Mouse (Mus musculus) midbrain, embryonic 13.5 days (tissue): ENCODE measurements around the gene Car5a. TPM values are rescaled to one million over a fixed set of nuclear protein-coding genes. Genes with fewer than 3 reads are reported as not detected.

Experiments used
- ATAC-seq: fragments of 200-750 bp; cut with Nextera tagmentation; 2 replicates; pipeline ENCODE4 v1.8.0; 2017; ENCODE audit warnings: mild to moderate bottlenecking, moderate TSS enrichment, moderate library complexity
- H3K27ac ChIP-seq: fragments of 300-500 bp; sonication (generic); 2 replicates; pipeline ENCODE4 v1.5.1; 2015; ENCODE audit warnings: inconsistent platforms, mild to moderate bottlenecking, moderate library complexity
- H3K27me3 ChIP-seq: fragments of 300-500 bp; sonication (generic); 2 replicates; pipeline ENCODE4 v1.6.1; 2015; ENCODE audit warnings: mild to moderate bottlenecking, inconsistent platforms
- H3K36me3 ChIP-seq: fragments of 300-500 bp; sonication (generic); 2 replicates; pipeline ENCODE4 v1.6.1; 2015; ENCODE audit warnings: mild to moderate bottlenecking, inconsistent platforms
- H3K4me1 ChIP-seq: fragments of 300-500 bp; sonication (generic); replicated peaks from 2 replicates; pipeline ENCODE4 v1.6.1; 2015; ENCODE audit warnings: inconsistent platforms
- H3K4me2 ChIP-seq: fragments of 300-500 bp; sonication (generic); replicated peaks from 2 replicates; pipeline ENCODE4 v1.6.1; 2015; ENCODE audit warnings: moderate library complexity, mild to moderate bottlenecking, inconsistent platforms
- H3K4me3 ChIP-seq: fragments of 300-500 bp; sonication (generic); replicated peaks from 2 replicates; pipeline ENCODE4 v1.5.1; 2015; ENCODE audit warnings: mild to moderate bottlenecking, inconsistent platforms
- H3K9ac ChIP-seq: fragments of 300-500 bp; sonication (generic); replicated peaks from 2 replicates; pipeline ENCODE4 v1.6.1; 2015; ENCODE audit warnings: mild to moderate bottlenecking, inconsistent platforms
- H3K9me3 ChIP-seq: fragments of 300-500 bp; sonication (generic); 2 replicates; pipeline ENCODE4 v1.6.1; 2016; ENCODE audit warnings: mild to moderate bottlenecking, inconsistent platforms
- WGBS: fragments of 180-500 bp; shearing (Covaris S2); methylation state at CpG from one replicate; pipeline ENCODE4 v1.1.7; 2015; 5-methylcytosine and 5-hydroxymethylcytosine counted together
- polyA plus RNA-seq: library from polyadenylated mRNA; unstranded; fragments of >200 nt; fragmentation: Nextera tagmentation; extraction: Ambion mirVana; gene quantifications from 2 replicates; pipeline ENCODE4 v1.2.1, GENCODE M21; 2015

Gene Car5a
- polyA plus RNA-seq, 1 experiment from 2014 or later, result 0.12 TPM

GRCm38 (mm10) chr8:121899180-121900044, 45.3 kb downstream of the Car5a start:
- H3K9ac ChIP-seq, result peak overlapping the region; percentile 39; the same call in 1 of the 2 replicates
- peak overlapping the region; percentile 81 for H3K27ac ChIP-seq
- H3K36me3 ChIP-seq, result peaks cover 9% of the 10 kb centered on the region; the same call in 1 of the 2 replicates
- H3K9me3 ChIP-seq, result no peaks in the 10 kb centered on the region
- H3K4me3 ChIP-seq, result no peak overlapping the region
- H3K27me3 ChIP-seq, result no peaks in the 10 kb centered on the region
- 65% methylated on average over 18 of the region's 18 CpGs for WGBS
- H3K4me2 ChIP-seq, result peak overlapping the region; percentile 30; the same call in 1 of the 2 replicates
- no peak for ATAC-seq
- H3K4me1 ChIP-seq, result peaks cover 45% of the 10 kb centered on the region

- peak overlapping the region; percentile 81 for H3K27ac ChIP-seq
- peak overlapping the region; percentile 30 for H3K4me2 ChIP-seq
- WGBS, result 7% methylated on average over 4 of the region's 4 CpGs
- H3K27me3 ChIP-seq, result no peaks in the 10 kb centered on the region
- H3K9me3 ChIP-seq, result no peaks in the 10 kb centered on the region
- peaks cover 12% of the 10 kb centered on the region; the same call in 1 of the 2 replicates for H3K36me3 ChIP-seq
- peak overlapping the region; percentile 39 for H3K9ac ChIP-seq
- ATAC-seq, result peak; percentile 89
- H3K4me1 ChIP-seq, result peaks cover 45% of the 10 kb centered on the region
- H3K4me3 ChIP-seq, result no peak overlapping the region; the same call in 1 of the 2 replicates
Measured at GRCm38 (mm10) chr8:121898401-121898931, 46.2 kb downstream of the Car5a start.

GRCm38 (mm10) chr8:121897871-121898381, 46.8 kb downstream of the Car5a start:
- Histone ChIP-seq H3K27ac (peak overlapping the region; percentile 81), H3K36me3 (peaks cover 12% of the 10 kb centered on the region; the same call in 1 of the 2 replicates), H3K4me2 (peak overlapping the region; percentile 30), H3K4me1 (peaks cover 45% of the 10 kb centered on the region), H3K27me3 (no peaks in the 10 kb centered on the region), H3K4me3 (no peak overlapping the region; the same call in 1 of the 2 replicates), H3K9me3 (no peaks in the 10 kb centered on the region), H3K9ac (peak overlapping the region; percentile 39)
- WGBS, result 21% methylated on average over 7 of the region's 7 CpGs
- peak; percentile 41 for ATAC-seq

- Histone ChIP-seq H3K4me1 (peaks cover 45% of the 10 kb centered on the region), H3K4me3 (no peak overlapping the region), H3K27me3 (no peaks in the 10 kb centered on the region), H3K27ac (peak overlapping the region; percentile 81; the same call in 1 of the 2 replicates), H3K9me3 (no peaks in the 10 kb centered on the region), H3K36me3 (peaks cover 12% of the 10 kb centered on the region; the same call in 1 of the 2 replicates), H3K4me2 (no peak overlapping the region), H3K9ac (0 out of 2 replicates have a peak overlapping the region, but pooled peaks have one; percentile 41)
- WGBS, result 84% methylated on average over 9 of the region's 9 CpGs
- ATAC-seq, result no peak
Measured at GRCm38 (mm10) chr8:121897205-121897604, 47.5 kb downstream of the Car5a start.

GRCm38 (mm10) chr8:121896476-121897145, 48.1 kb downstream of the Car5a start:
- Histone ChIP-seq H3K9me3 (no peaks in the 10 kb centered on the region), H3K27ac (no peak overlapping the region; the same call in 1 of the 2 replicates), H3K4me3 (no peak overlapping the region), H3K4me2 (no peak overlapping the region), H3K4me1 (peaks cover 40% of the 10 kb centered on the region), H3K27me3 (no peaks in the 10 kb centered on the region), H3K9ac (no peak overlapping the region; the same call in 1 of the 2 replicates), H3K36me3 (peaks cover 12% of the 10 kb centered on the region; the same call in 1 of the 2 replicates)
- WGBS, result 30% methylated on average over 12 of the region's 12 CpGs
- no peak for ATAC-seq

GRCm38 (mm10) chr8:121895910-121896309, 48.8 kb downstream of the Car5a start:
- no peaks in the 10 kb centered on the region for H3K27me3 ChIP-seq
- no peak overlapping the region for H3K4me2 ChIP-seq
- WGBS, result 76% methylated on average over 7 of the region's 7 CpGs
- ATAC-seq, result no peak
- no peaks in the 10 kb centered on the region for H3K9me3 ChIP-seq
- peaks cover 37% of the 10 kb centered on the region for H3K4me1 ChIP-seq
- no peak overlapping the region for H3K27ac ChIP-seq
- H3K36me3 ChIP-seq, result peaks cover 12% of the 10 kb centered on the region; the same call in 1 of the 2 replicates
- H3K4me3 ChIP-seq, result no peak overlapping the region
- H3K9ac ChIP-seq, result no peak overlapping the region

GRCm38 (mm10) chr8:121892875-121893274, 51.8 kb downstream of the Car5a start:
- ATAC-seq, result no peak
- 92% methylated on average over 5 of the region's 5 CpGs for WGBS
- Histone ChIP-seq H3K4me3 (no peak overlapping the region), H3K9ac (no peak overlapping the region), H3K36me3 (peaks cover 17% of the 10 kb centered on the region), H3K27ac (no peak overlapping the region), H3K4me1 (peaks cover 20% of the 10 kb centered on the region), H3K9me3 (no peaks in the 10 kb centered on the region), H3K27me3 (no peaks in the 10 kb centered on the region), H3K4me2 (no peak overlapping the region)

GRCm38 (mm10) chr8:121889810-121890785, 54.6 kb downstream of the Car5a start:
- no peak for ATAC-seq
- Histone ChIP-seq H3K9ac (no peak overlapping the region), H3K4me1 (no peaks in the 10 kb centered on the region), H3K27ac (no peak overlapping the region), H3K36me3 (peaks cover 43% of the 10 kb centered on the region), H3K4me3 (no peak overlapping the region), H3K9me3 (no peaks in the 10 kb centered on the region), H3K4me2 (no peak overlapping the region), H3K27me3 (no peaks in the 10 kb centered on the region)
- WGBS, result 90% methylated on average over 15 of the region's 15 CpGs

- Histone ChIP-seq H3K4me2 (no peak overlapping the region), H3K27me3 (no peaks in the 10 kb centered on the region), H3K9ac (no peak overlapping the region), H3K36me3 (peaks cover 43% of the 10 kb centered on the region), H3K4me1 (no peaks in the 10 kb centered on the region), H3K4me3 (no peak overlapping the region), H3K9me3 (no peaks in the 10 kb centered on the region), H3K27ac (no peak overlapping the region)
- no peak for ATAC-seq
- whole genome bisulfite sequencing, result 100% methylated on average over 1 of the region's 1 CpGs
Measured at GRCm38 (mm10) chr8:121889317-121889716, 55.4 kb downstream of the Car5a start.

GRCm38 (mm10) chr8:121887547-121887946, 57.2 kb downstream of the Car5a start:
- H3K4me1 ChIP-seq, result no peaks in the 10 kb centered on the region
- no peak overlapping the region for H3K4me2 ChIP-seq
- no peak overlapping the region for H3K4me3 ChIP-seq
- H3K36me3 ChIP-seq, result peaks cover 58% of the 10 kb centered on the region
- no peak overlapping the region for H3K27ac ChIP-seq
- WGBS, result 67% methylated on average over 1 of the region's 1 CpGs
- no peaks in the 10 kb centered on the region for H3K9me3 ChIP-seq
- no peak for ATAC-seq
- no peaks in the 10 kb centered on the region for H3K27me3 ChIP-seq
- no peak overlapping the region for H3K9ac ChIP-seq

- H3K4me3 ChIP-seq, result no peak overlapping the region
- 91% methylated on average over 6 of the region's 6 CpGs for WGBS
- H3K4me1 ChIP-seq, result no peaks in the 10 kb centered on the region
- no peak overlapping the region for H3K27ac ChIP-seq
- no peak overlapping the region for H3K9ac ChIP-seq
- H3K4me2 ChIP-seq, result no peak overlapping the region
- H3K36me3 ChIP-seq, result peaks cover 70% of the 10 kb centered on the region
- no peak for ATAC-seq
- H3K27me3 ChIP-seq, result no peaks in the 10 kb centered on the region
- H3K9me3 ChIP-seq, result no peaks in the 10 kb centered on the region
Measured at GRCm38 (mm10) chr8:121885433-121885832, 59.3 kb downstream of the Car5a start.
